Mouse (Mus musculus) lung, adult 2 months (tissue): Measurements from ENCODE around the gene Arid1b. TPM values are rescaled to one million over a fixed set of nuclear protein-coding genes. Genes with fewer than 3 reads are reported as not detected.
A peak's percentile ranks its signal among the peaks of the same experiment; 100 is the strongest.

ENCODE experiments used
- DNase-seq: peaks from one replicate; pipeline ENCODE4 v3.0.0; 2022
- H3K4me1 ChIP-seq: fragments of 200-500 bp; 2 replicates; pipeline ENCODE4 v1.6.1; 2011; ENCODE audit warnings: low read length; ENCODE audit not compliant: control insufficient read depth, insufficient read depth
- H3K4me3 ChIP-seq: fragments of 200-500 bp; replicated peaks from 2 replicates; pipeline ENCODE3; 2011; ENCODE audit warnings: low read depth, mild to moderate bottlenecking, control low read depth, low read length; ENCODE audit errors: extremely low read depth
- CTCF ChIP-seq: fragments of 200-500 bp; IDR thresholded peaks from 2 replicates; pipeline ENCODE4 v1.5.1; 2011; ENCODE audit warnings: mild to moderate bottlenecking, low read length, control low read depth; ENCODE audit not compliant: insufficient read depth
- POLR2A ChIP-seq: fragments of 200-500 bp; IDR thresholded peaks from 2 replicates; pipeline ENCODE4 v1.6.1; 2011; ENCODE audit warnings: low read depth, mild to moderate bottlenecking, control low read depth, low read length, borderline replicate concordance; ENCODE audit errors: extremely low read depth
- WGBS: fragments of 180-500 bp; shearing (Covaris S2); methylation state at CpG from one replicate; pipeline ENCODE4 v1.1.7; 2018; 5-methylcytosine and 5-hydroxymethylcytosine counted together
- polyA plus RNA-seq: library from polyadenylated mRNA; depleted of rRNA; stranded (reverse); fragments of >200 nt; gene quantifications from 2 replicates; pipeline ENCODE4 v1.2.3, GENCODE M21; 2012

Gene Arid1b
- polyA plus RNA-seq, 1 experiment: 60.1 TPM

DNA sequence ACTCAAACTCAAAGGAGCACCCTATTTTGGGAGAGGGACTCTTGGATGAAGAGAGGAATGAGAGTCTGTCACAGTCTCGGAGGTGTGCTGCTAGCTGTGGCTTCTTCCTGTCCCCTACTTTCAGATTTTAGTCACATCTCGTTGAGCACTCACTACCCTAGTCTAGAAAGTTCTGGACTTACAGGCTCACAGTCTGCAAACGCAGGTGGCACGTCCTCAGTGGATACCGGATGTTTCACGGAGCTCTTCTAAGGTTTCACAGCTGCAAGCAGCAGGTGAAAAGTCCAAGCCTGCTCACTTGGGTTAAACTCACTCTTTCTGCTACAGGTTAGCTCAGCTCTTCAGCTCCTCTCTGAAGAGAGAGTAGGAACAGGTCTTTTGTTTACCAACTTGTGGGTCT is 186.8 kb downstream of the Arid1b start:
- H3K4me1 ChIP-seq: peaks cover 9% of the 10 kb centered on the region; the same call in 1 of the 2 replicates
- WGBS: 70% methylated on average over 6 of the region's 6 CpGs
- DNase-seq: no peak
- no peak for TF ChIP-seq POLR2A
- TF ChIP-seq CTCF: no peak
- no peak overlapping the region for H3K4me3 ChIP-seq

DNA sequence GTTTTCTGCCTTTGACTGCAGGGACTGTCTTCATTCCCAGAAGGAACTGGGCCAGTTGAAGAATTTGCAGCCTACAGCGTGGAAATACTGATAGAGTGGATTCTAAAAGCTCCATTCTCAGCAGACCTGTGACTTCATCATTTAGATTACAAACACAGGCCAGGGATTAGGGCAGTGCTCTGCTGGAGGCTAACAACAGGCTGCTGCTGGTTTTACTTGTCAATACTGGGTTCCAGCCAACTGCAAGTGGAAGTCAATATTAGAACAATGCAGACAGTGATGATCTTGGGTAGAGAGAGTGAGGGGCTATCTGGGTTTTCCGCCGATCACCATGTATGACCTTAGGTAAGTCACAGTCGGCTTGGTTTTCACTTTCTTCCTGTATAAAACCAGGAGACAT is 188.4 kb downstream of the Arid1b start:
- Histone ChIP-seq H3K4me3 (no peak overlapping the region), H3K4me1 (peaks cover 9% of the 10 kb centered on the region; the same call in 1 of the 2 replicates)
- TF ChIP-seq CTCF (no peak), POLR2A (no peak)
- WGBS: 71% methylated on average over 4 of the region's 4 CpGs
- no peak for DNase-seq

DNA sequence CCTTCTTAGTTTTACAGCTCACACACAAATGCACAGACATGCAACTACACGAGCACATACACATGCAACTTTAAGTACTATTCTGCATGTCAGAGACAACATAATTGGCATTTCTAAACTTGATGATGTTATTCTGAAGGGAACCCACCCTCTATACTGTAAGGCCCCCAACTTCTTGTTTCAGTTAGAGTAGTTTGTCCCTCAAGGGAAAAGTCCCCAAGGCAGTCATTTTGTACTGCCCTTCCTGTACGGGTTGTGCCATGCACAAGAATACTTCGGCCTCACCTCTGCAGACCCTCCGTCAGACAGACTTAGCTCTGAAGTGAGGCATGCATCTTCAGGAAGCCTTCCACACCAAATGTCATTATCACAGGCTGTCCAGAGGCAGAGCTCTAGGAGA is 191.4 kb downstream of the Arid1b start:
- Histone ChIP-seq H3K4me3 (no peak overlapping the region), H3K4me1 (peaks cover 8% of the 10 kb centered on the region; the same call in 1 of the 2 replicates)
- no peak for DNase-seq
- WGBS: 81% methylated on average over 4 of the region's 4 CpGs
- TF ChIP-seq CTCF (no peak), POLR2A (no peak)

DNA sequence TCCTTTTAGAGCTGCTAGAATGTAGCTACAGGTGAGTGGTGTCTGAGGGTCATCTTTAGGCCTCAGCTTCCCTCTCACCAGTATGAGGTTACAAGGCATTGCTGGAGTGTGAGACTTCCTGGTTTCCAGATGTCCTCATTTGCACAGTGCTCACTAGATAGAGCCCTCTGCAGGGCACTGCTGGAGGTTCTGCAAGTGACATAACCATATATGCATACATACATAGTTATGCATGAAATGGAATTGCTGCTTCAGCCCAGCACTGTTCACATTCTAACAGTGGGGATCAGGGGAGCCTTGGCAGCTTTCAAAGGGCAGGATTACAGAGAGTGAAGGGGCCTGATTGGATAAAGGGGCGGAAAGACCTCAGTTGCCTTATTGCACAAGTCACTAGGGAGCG is 193.4 kb downstream of the Arid1b start:
- no peak for DNase-seq
- TF ChIP-seq CTCF: no peak
- TF ChIP-seq POLR2A: no peak
- no peak overlapping the region for H3K4me3 ChIP-seq

DNA sequence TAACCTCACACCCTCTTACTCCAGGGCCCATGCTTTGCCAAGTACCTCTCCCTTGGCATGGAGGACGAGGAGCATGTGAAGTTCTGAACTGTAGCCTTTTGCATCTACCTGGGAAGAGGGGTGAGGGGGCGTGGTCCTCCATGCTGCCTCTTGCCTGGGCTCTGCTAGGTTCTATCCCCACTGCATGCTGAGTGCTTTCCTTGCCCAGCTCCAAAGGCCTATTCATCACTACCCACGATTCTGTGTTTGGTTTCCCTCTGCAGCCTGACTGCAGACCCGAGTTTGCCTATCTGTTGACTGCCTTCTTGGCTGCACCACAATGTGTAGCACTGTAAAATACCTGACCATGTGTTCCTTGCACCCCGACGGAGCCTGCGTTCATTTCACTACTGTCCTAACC is 194.3 kb downstream of the Arid1b start:
- no peak for DNase-seq
- Histone ChIP-seq H3K4me3 (no peak overlapping the region), H3K4me1 (no peaks in the 10 kb centered on the region; the same call in 1 of the 2 replicates)
- 75% methylated on average over 7 of the region's 7 CpGs for WGBS
- TF ChIP-seq CTCF (no peak), POLR2A (no peak)

More for the DNA sequence above, 193.4 kb downstream of the Arid1b start:
- WGBS: 83% methylated on average over 2 of the region's 2 CpGs
- H3K4me1 ChIP-seq: peaks cover 2% of the 10 kb centered on the region; the same call in 1 of the 2 replicates

DNA sequence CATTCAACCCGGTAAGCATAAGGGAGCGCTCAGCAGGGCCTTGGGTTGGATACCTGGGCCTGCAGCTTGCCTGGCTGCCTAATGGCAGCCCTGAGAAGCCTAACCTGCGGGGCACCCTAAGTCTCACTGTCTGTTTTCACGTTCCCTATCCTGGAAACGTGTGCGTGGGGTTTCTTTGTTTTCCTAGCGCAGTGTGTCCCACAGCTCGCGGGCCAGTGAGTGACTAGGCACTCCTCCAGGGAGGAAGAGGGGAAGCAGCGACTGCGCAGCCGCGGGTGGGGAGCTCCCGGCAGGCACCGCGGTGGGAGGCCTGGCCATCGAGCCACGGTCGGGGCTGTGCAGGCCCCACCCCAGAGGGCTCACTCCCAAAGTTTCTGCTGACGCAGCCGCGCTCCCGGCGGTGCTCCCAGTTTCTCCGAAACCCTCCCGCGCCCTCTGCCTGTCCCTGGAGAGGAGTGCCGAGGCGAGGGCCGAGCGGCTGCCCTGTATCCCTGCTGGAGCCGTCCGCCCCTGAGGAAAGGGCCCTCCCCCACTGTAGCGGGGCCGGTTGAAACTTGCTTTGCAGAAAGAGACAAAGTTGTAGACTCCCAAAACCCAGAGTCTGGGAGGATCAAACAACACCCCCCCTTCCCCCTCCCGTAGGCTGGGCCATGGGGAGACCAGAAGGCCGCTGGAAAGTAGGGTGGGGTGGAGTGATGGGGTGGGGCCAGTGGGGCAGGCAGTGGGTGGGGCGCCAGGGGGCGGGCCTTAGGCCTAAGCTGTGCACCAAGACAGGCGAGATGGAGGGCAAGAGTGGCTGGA is 195.6 kb downstream of the Arid1b start:
- Histone ChIP-seq H3K4me3 (peak overlapping the region; percentile 76), H3K4me1 (no peaks in the 10 kb centered on the region; the same call in 1 of the 2 replicates)
- WGBS: 2% methylated on average over 40 of the region's 40 CpGs
- peak; percentile 92 for DNase-seq
- peak; percentile 86 for TF ChIP-seq POLR2A
- no peak for TF ChIP-seq CTCF

DNA sequence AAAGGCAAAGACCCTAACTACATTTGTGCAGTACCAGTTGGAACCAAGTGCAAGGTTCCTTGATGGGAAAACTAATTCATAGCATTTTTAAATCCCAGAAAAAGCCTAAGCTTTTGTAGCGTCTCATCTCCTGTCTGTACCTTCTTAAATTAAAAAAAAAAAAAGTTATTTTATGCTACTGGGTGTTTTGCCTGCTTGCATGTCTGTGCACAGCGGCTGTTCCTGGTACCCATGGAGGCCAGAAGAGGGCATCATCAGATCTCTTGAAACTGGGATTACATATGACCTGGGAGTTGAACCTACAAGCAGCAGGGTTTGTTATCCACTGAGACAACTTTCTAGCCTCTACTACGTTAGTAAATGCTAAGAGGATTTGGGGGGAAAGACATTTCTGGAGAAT is 196.2 kb downstream of the Arid1b start:
- WGBS: 21% methylated on average over 3 of the region's 3 CpGs
- H3K4me3 ChIP-seq: peak overlapping the region; percentile 76
- TF ChIP-seq CTCF (no peak), POLR2A (no peak)
- DNase-seq: no peak
- no peaks in the 10 kb centered on the region; the same call in 1 of the 2 replicates for H3K4me1 ChIP-seq

DNA sequence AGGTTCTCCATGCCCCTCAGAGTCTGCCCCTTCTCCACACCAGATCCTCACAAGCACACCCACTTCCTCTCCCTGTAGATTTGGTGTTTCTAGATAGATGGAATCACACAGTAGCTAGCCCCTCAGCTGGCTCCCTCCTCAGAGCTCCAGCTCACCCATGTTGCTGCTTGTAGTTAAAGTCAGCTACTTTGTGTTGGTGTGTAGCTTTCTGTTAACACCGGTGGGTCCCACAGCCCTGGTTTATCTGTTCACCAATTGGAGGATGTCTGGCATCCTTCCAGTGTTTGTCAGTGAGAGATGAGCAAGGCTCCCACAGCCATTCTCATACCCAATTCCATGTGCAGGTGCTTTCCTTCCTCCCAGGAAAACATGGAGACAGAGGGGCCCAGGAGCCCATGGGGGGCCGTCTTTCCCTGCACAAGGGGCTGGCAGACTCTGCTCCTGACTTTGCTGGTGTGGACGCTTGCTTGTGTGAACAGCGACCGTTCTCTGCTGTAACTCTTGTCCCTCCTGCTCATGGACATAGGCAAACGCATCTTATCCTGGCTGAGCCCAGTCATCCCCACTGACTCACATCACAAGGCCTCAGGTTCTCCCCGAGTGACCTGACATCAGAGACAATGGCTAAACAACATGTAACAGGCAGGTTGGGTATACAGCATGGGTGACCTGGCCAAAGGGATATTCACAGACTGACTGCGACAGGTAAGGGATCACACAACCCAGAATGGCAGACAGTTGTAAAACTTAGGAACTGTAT is 200.2 kb downstream of the Arid1b start:
- TF ChIP-seq CTCF: no peak
- WGBS: 75% methylated on average over 8 of the region's 8 CpGs
- DNase-seq: no peak
- H3K4me1 ChIP-seq: peaks cover 6% of the 10 kb centered on the region; the same call in 1 of the 2 replicates
- no peak overlapping the region for H3K4me3 ChIP-seq

DNA sequence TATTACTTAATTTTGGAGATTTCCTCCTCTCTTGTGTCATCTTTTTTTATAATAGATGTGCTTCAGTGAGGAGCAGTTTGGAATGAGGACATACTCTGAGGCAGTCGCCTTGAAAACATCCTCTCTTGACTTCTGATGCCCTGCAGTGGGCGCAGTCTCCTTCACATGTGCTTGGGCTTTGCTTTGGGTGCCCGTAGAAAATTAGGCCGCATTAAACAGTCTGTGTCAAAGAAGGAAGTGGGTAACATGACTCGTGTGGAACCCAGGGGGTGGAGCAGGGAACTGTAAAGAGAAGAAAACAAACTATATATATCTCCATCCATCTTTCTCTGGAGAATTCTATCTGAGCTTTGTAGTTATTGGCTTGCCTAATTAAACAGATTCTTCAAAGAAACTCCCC is 201.3 kb downstream of the Arid1b start:
- no peak for TF ChIP-seq POLR2A
- no peak for TF ChIP-seq CTCF
- Histone ChIP-seq H3K4me1 (peaks cover 6% of the 10 kb centered on the region; the same call in 1 of the 2 replicates), H3K4me3 (no peak overlapping the region)
- no peak for DNase-seq
- WGBS: 46% methylated on average over 5 of the region's 5 CpGs

DNA sequence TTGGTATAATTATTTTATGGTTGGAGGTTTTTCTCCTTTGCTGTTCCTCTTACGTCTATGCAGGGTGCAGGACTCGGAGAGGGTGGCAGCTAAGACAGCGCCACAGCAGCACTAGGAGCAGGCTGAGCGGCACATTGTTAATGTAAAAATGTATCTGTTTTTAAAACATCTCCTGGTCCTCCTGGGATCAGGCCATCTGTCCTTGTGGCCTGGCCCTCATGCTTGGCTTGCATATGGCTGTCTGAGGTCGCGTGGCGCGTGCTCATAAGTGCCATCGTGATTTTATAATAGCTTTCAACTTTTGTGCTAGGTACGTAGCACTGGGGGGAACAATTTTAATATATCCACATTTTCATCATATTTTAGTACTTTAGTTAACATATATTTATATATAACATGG is 201.9 kb downstream of the Arid1b start:
- TF ChIP-seq POLR2A: no peak
- DNase-seq: no peak
- Histone ChIP-seq H3K4me1 (peaks cover 6% of the 10 kb centered on the region; the same call in 1 of the 2 replicates), H3K4me3 (no peak overlapping the region)
- WGBS: 91% methylated on average over 10 of the region's 10 CpGs
